Mouse (Mus musculus): ENCODE data around the gene Gm9958.

GRCm38 (mm10) chr5:90396817-90397216 is 29.8 kb downstream of the Gm9958 start:
- TF ChIP-seq CTCF (IDR thresholded peaks at IDR 0.05) (no peak), EP300 (IDR thresholded peaks at IDR 0.05) (no peak)

All from lung, postnatal 0 days (tissue).